Mouse (Mus musculus) C2C12 (cell line): Measurements from ENCODE around the gene Yju2. TPM values are rescaled to one million over a fixed set of nuclear protein-coding genes. Genes with fewer than 3 reads are reported as not detected.

Source experiments
- H3K27me3 ChIP-seq: one replicate; pipeline ENCODE4 v1.6.1; 2011; ENCODE audit not compliant: control insufficient read depth, insufficient read depth, insufficient read length
- H3K36me3 ChIP-seq: one replicate; pipeline ENCODE4 v1.6.1; 2011; ENCODE audit not compliant: control insufficient read depth, insufficient read depth
- H3K4me3 ChIP-seq: one replicate; pipeline ENCODE4 v1.5.1; 2011; ENCODE audit warnings: mild to moderate bottlenecking, control low read depth; ENCODE audit not compliant: poor library complexity, insufficient read depth, severe bottlenecking
- H3K79me2 ChIP-seq: one replicate; pipeline ENCODE4 v1.6.1; 2011; ENCODE audit not compliant: control insufficient read depth, insufficient read depth
- H3K79me3 ChIP-seq: one replicate; pipeline ENCODE4 v1.6.1; 2011; ENCODE audit warnings: low read depth, control low read depth
- H3ac ChIP-seq: one replicate; pipeline ENCODE3; 2011; ENCODE audit warnings: low read depth; ENCODE audit not compliant: control insufficient read depth, insufficient read length
- CEBPB ChIP-seq: IDR thresholded peaks from one replicate; pipeline ENCODE4 v1.6.1; 2011; ENCODE audit warnings: low read depth, mild to moderate bottlenecking, control low read depth, moderate library complexity
- CTCF ChIP-seq: IDR thresholded peaks from one replicate; pipeline ENCODE4 v1.5.1; 2011; ENCODE audit not compliant: control insufficient read depth, insufficient read depth, insufficient read length
- FOSL1 ChIP-seq: IDR thresholded peaks from one replicate; pipeline ENCODE4 v1.8.0; 2011; ENCODE audit warnings: mild to moderate bottlenecking, low read length; ENCODE audit not compliant: poor library complexity, insufficient read depth, severe bottlenecking
- MAX ChIP-seq: IDR thresholded peaks from one replicate; pipeline ENCODE4 v1.6.1; 2011; ENCODE audit warnings: mild to moderate bottlenecking, control low read depth
- MYOD1 ChIP-seq: IDR thresholded peaks from one replicate; pipeline ENCODE4 v1.6.1; 2011; ENCODE audit warnings: low read depth; ENCODE audit not compliant: control insufficient read depth, insufficient read length
- MYOG ChIP-seq: IDR thresholded peaks from one replicate; pipeline ENCODE4 v1.6.1; 2011; ENCODE audit not compliant: control insufficient read depth, insufficient read length; ENCODE audit errors: extremely low read depth
- USF1 ChIP-seq: IDR thresholded peaks from one replicate; pipeline ENCODE4 v1.6.1; 2011; ENCODE audit warnings: low read depth, mild to moderate bottlenecking, control low read depth, moderate library complexity
- polyA plus RNA-seq: library from polyadenylated mRNA; unstranded; fragments of >200 nt; fragmentation: generic; extraction: Trizol; gene quantifications from one replicate; pipeline ENCODE4 v1.2.1, GENCODE M21; 2012; ENCODE audit warnings: missing spikeins

The Yju2 gene
- polyA plus RNA-seq, 1 experiment: 15.1 TPM

DNA sequence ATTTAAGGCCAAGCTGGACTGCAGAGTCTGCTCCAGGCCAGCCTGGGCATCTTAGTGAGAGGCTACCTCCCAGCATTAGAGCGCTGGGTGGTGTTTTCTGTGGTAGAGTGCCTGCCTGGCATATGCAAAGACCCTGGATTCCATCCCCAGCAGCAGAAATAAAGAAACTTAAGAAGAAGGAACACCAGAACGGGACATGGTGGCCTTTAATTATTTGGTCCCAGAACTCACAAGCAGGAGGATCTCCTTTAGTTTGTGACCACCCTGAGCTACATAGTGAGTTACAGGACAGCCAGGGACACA is 364 bp upstream of the Yju2 start:
- Histone ChIP-seq H3K79me3 (peaks cover 11% of the 10 kb centered on the region), H3ac (peak overlapping the region; percentile 62), H3K36me3 (peaks cover 15% of the 10 kb centered on the region), H3K27me3 (peaks cover 13% of the 10 kb centered on the region), H3K79me2 (peaks cover 12% of the 10 kb centered on the region), H3K4me3 (peak overlapping the region; percentile 40)
- TF ChIP-seq FOSL1 (no peak), MAX (no peak), USF1 (no peak), CEBPB (no peak), CTCF (no peak), MYOG (no peak), MYOD1 (no peak)

DNA sequence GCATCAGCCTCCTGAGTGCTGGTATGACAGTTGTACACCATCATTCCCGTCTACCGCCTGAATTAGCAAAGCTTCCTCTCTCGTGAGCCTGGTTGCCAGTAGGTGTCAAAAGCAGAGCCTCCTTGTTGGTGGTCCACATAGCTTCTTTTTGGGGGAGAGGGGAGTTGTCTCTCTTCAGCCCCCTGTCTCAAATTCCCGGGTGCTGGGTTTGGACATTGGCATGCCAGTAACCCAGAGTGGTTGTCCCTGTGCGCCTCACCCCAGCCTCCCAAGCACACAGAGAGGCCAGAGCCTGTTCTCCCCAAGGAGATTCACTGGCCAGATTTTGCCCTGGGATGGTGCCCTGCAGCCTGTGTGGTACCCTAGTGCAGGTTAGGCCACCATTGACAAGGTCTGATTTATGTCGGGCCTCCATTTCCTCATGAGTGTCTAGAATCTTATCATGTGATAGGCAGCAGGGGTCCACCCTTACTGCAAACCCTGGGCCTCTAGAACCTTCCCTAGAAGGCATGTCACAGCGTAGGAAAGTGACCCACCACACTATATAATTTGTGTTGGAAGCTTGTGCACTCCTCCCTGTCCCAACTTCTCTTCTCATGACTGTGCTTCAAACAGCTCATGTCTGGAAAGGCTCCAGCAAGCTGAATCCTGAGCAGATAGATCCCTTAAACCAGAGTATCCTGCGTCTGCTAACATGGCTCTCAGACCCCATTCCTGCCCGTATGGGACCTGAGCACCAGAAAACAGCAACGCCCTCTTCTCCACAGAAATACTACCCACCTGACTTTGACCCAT is 1.2 kb downstream of the Yju2 start:
- Histone ChIP-seq H3K27me3 (peaks cover under 1% of the 10 kb centered on the region), H3K4me3 (peak overlapping the region; percentile 40), H3K79me3 (peaks cover 11% of the 10 kb centered on the region), H3K79me2 (peaks cover 12% of the 10 kb centered on the region), H3K36me3 (peaks cover 18% of the 10 kb centered on the region), H3ac (peak overlapping the region; percentile 49)
- TF ChIP-seq USF1 (no peak), FOSL1 (no peak), CEBPB (no peak), MAX (no peak), CTCF (no peak), MYOG (no peak), MYOD1 (no peak)

DNA sequence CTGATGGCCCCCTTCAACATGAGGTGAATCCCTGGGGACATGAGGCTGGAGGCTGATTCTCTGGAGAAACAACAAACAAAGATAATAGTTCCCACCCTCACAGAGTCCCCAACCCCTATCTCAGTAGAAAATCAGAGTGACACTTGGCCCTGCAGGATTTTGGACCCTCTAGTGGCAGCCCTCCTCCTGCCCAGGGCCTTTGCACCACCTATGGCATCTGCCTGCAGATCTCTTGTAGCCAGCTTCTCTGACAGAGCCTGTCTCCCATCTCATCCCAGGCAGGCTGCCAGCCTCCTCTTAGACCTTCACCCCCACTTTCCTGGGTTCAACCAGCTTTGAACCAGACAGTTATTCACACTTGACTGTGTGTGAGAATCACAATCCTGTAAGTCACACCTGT is 1.9 kb downstream of the Yju2 start:
- H3ac ChIP-seq: no peak overlapping the region
- peaks cover 12% of the 10 kb centered on the region for H3K79me2 ChIP-seq
- no peaks in the 10 kb centered on the region for H3K27me3 ChIP-seq
- no peak overlapping the region for H3K4me3 ChIP-seq
- H3K79me3 ChIP-seq: peaks cover 11% of the 10 kb centered on the region
- H3K36me3 ChIP-seq: peaks cover 18% of the 10 kb centered on the region
- no peak for TF ChIP-seq USF1
- no peak for TF ChIP-seq CEBPB
- no peak for TF ChIP-seq MYOG
- no peak for TF ChIP-seq MYOD1
- no peak for TF ChIP-seq CTCF

DNA sequence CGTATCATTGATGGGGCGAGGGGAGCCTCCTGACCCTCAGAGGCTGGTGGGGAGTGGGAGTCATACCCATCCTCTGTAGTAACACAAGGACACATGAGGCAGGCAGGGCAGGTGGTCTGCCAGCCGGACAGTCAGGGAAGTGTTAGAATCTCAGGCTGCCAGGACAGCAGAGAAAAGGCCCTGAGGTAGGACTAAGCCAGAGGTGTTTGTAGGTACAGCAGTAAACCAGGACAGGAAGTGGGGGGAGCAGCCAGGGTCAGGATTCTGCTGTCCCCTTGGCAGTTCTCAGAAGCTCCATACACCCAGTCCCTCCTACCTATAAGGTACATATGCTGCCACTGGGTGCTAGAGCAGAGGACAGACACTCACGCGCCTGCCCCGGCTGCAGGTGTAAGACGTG is 2.7 kb downstream of the Yju2 start:
- peaks cover 11% of the 10 kb centered on the region for H3K79me3 ChIP-seq
- H3K4me3 ChIP-seq: no peak overlapping the region
- TF ChIP-seq CEBPB: no peak
- TF ChIP-seq FOSL1: no peak
- no peak for TF ChIP-seq MAX
- TF ChIP-seq MYOD1: no peak
- TF ChIP-seq CTCF: no peak
- TF ChIP-seq USF1: no peak
- no peak for TF ChIP-seq MYOG
- H3K79me2 ChIP-seq: peaks cover 12% of the 10 kb centered on the region
- H3K27me3 ChIP-seq: no peaks in the 10 kb centered on the region
- peaks cover 20% of the 10 kb centered on the region for H3K36me3 ChIP-seq
- no peak overlapping the region for H3ac ChIP-seq

DNA sequence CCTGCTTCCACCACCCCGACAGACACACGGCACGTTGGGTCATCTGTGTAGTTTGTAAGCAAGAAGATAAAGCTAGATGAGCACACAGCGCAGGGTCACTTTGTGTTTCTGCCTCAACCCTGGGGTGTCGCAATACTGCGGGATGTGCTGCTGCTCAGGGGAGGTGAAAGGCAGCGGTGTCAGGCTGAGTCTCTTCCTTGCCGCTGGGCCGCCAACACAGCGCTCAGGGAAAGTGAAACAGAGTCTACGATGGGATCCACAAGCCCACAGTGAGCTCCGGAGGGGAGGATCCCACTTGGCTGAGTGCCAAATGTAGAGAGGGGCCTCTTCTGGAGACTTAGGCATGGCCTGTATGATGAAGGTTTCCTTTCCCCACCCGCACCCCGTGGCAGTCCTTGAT is 4.3 kb downstream of the Yju2 start:
- Histone ChIP-seq H3K36me3 (peaks cover 31% of the 10 kb centered on the region), H3K79me2 (peaks cover 12% of the 10 kb centered on the region), H3K27me3 (no peaks in the 10 kb centered on the region), H3K79me3 (peaks cover 11% of the 10 kb centered on the region), H3ac (no peak overlapping the region), H3K4me3 (no peak overlapping the region)
- TF ChIP-seq CEBPB: peak; percentile 19
- no peak for TF ChIP-seq MYOD1

DNA sequence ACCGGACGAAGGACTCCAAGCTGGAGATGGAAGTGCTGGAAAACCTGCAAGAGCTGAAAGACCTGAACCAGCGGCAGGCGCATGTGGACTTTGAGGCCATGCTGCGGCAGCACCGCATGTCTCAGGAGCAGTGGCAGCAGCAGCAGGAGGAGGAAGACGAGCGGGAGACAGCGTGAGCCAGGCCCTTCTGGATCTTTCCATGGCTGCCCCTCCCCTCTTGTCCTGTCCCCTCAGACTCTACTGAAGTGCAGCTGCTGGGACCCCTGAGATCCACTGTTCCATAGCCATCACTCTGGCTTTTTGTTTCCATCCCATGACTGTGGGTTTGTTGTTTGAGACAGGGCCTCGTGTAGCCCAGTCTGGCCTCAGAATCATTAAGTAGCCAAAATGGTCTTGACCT is 5.6 kb downstream of the Yju2 start:
- Histone ChIP-seq H3K36me3 (peaks cover 31% of the 10 kb centered on the region), H3K79me3 (peaks cover 11% of the 10 kb centered on the region)

More for the DNA sequence above, 5.6 kb downstream of the Yju2 start:
- peaks cover 12% of the 10 kb centered on the region for H3K79me2 ChIP-seq
- H3K27me3 ChIP-seq: no peaks in the 10 kb centered on the region
- no peak overlapping the region for H3ac ChIP-seq
- H3K4me3 ChIP-seq: no peak overlapping the region
- TF ChIP-seq MYOD1: no peak
- TF ChIP-seq CTCF: no peak
- no peak for TF ChIP-seq MAX
- TF ChIP-seq FOSL1: no peak
- no peak for TF ChIP-seq USF1
